Mouse (Mus musculus) E14TG2a.4 (cell line): ENCODE data around the gene Desi1.

Source experiments
- CTCF ChIP-seq: conservative IDR thresholded peaks from 2 replicates; pipeline ENCODE4 v1.5.1; 2014; ENCODE audit warnings: low read length
- NANOG ChIP-seq: IDR thresholded peaks from 2 replicates; pipeline ENCODE4 v1.6.1; 2014; ENCODE audit warnings: borderline replicate concordance, low read length, mixed read lengths
- POU5F1 ChIP-seq: IDR thresholded peaks from 2 replicates; pipeline ENCODE4 v1.6.1; 2014; ENCODE audit warnings: low read length, borderline replicate concordance

DNA sequence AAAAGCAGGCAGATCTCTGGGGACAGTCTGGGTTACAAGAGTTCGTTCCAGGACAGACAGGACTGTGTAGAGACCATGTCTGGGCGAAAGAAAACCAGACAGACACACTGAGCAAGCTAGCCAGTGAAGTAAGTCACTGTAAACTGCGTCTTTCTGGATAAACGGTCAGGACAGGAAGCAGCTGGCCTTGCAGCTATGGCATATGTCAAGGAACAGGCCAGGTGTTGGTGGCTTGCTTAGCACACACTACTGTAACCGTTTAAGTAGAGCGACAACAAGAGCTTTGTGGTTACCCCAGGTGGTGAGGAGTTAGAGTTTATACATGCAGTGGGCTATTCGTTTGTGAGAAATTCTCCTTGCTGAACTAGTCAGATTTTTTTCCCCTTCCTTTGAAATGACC is 5.9 kb downstream of the Desi1 start:
- TF ChIP-seq CTCF: no peak
- TF ChIP-seq NANOG: no peak
- no peak for TF ChIP-seq POU5F1
